Comparison of ENCODE assay signal across 19 mouse cellular contexts in the genomic region with DNA sequence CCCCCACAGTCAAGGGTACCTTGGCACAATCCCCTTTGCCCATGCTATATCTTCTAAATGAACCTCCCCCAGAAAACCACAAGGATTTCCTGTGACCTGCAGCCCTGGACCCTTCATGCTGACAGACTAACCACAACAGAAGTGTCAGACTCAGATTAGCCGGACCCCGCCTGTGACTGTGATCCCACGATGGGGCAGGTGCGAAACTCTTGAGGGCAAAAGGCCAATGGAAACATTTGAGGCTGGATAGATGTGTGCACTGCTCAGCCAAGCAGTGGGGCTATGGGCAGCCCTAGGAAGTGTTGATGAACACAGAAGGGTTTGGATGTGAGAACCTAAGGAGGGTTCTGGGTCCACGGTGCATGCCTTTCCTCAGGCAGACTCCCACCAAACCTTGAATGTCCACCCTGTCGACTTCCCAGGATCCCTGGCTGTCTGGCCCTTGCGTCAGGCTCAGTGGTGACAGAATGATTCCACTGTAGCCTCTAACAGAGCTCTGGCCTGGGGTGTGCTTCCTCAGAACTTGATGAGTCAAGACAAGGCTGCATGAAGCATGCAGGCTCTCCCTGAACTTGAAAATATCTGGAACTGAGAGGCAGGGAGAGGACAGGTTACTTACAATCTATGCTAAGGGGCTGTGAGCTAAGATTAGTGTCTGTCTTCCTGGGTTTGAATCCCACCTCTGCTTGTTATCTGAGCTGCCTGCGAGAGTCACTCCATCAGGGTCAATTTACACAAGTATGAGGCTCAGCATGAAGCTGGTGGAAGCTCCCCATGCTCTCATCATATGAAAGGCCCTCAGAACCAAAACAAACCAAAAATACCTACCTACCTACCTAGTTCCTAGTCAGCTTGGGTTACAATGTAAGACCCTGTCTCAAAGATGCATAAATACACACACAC. TPM values are rescaled to one million over a fixed set of nuclear protein-coding genes. Genes with fewer than 3 reads are reported as not detected.
DNase-seq lines count a peak whose midpoint lies in the region; ATAC-seq and TF ChIP-seq lines count a peak whose summit lies in the region.
"Had no signal": no experiment of that assay in that cellular context is flagged by ENCODE, and none has a peak within 500 bp of the region (broad histone marks: within the 10 kb centered on the region; RNA-seq: fewer than 3 reads in every experiment).

No protein-coding gene starts in this region.

- no peak for ATAC-seq in G1E (ENCODE audit: extremely low read depth, insufficient number of reproducible peaks, low FRiP score, poor library complexity, severe bottlenecking)
- ATAC-seq in inflammation-experienced regulatory T-cells, adult 6 months = peak; percentile 86

- DNase-seq in thymus, postnatal 14 days = peak; percentile 36
- DNase-seq in thymus, adult 2 months = no peak
- peak; percentile 34 for DNase-seq in G1E (ENCODE audit: low spot score)
- peak; percentile 52 for DNase-seq in thymus, postnatal 4 days
- DNase-seq in lung, adult 2 months = no peak
- DNase-seq in ovary, postnatal 14 days (ENCODE audit: low spot score) = no peak
- no peak for DNase-seq in layer of hippocampus, adult 9-10 months (ENCODE audit: low spot score)
- DNase-seq: heart, postnatal 10 days; kidney, adult 11 months; left cerebral cortex, postnatal 4 days had no signal

- no peaks in the 10 kb centered on the region for H3K9me3 ChIP-seq in G1E (replicated peaks)
- H3K9me3 ChIP-seq: neural tube, embryonic 12.5 days had no signal

- H3K27me3 ChIP-seq in thymus, adult 2 months (ENCODE audit: control insufficient read depth, insufficient read depth, low read length) = no peaks in the 10 kb centered on the region; the same call in 1 of the 2 replicates
- H3K27me3 ChIP-seq in G1E (ENCODE audit: insufficient read depth, low read length) = peaks cover 61% of the 10 kb centered on the region
- H3K27me3 ChIP-seq: neural tube, embryonic 12.5 days had no signal

- TF ChIP-seq POLR2A in thymus, adult 2 months (IDR thresholded peaks at IDR 0.05; ENCODE audit: control insufficient read depth, extremely low read depth, insufficient read depth, low read length, poor library complexity) = no peak
- TF ChIP-seq POLR2A in lung, adult 2 months (IDR thresholded peaks at IDR 0.05; ENCODE audit: borderline replicate concordance, extremely low read depth, low read depth, low read length) = no peak

- WGBS in thymus, adult 2 months = 28% methylated on average over 8 of the region's 8 CpGs
- 65% methylated on average over 8 of the region's 8 CpGs for WGBS in lung, adult 2 months

- no peak for TF ChIP-seq CTCF in thymus, adult 2 months (IDR thresholded peaks at IDR 0.05; ENCODE audit: borderline replicate concordance, control insufficient read depth, extremely low read depth, insufficient read depth, low read length, poor library complexity)
- no peak for TF ChIP-seq CTCF in G1E (IDR thresholded peaks at IDR 0.05; ENCODE audit: low read depth, low read length)
- TF ChIP-seq CTCF in lung, adult 2 months (IDR thresholded peaks at IDR 0.05; ENCODE audit: insufficient read depth, low read length) = no peak

- H3K36me3 ChIP-seq in thymus, adult 2 months (ENCODE audit: control insufficient read depth, insufficient read depth, low read length) = no peaks in the 10 kb centered on the region
- no peaks in the 10 kb centered on the region for H3K36me3 ChIP-seq in G1E (replicated peaks)
- H3K36me3 ChIP-seq: neural tube, embryonic 12.5 days had no signal

- H3K4me1 ChIP-seq in thymus, adult 2 months (replicated peaks; ENCODE audit: control insufficient read depth, insufficient read depth, low read length) = peaks cover 38% of the 10 kb centered on the region
- H3K4me1 ChIP-seq in G1E (ENCODE audit: insufficient read depth, low read depth, low read length) = peaks cover 42% of the 10 kb centered on the region
- peaks cover 5% of the 10 kb centered on the region for H3K4me1 ChIP-seq in lung, adult 2 months (ENCODE audit: control insufficient read depth, insufficient read depth, low read length)
- H3K4me1 ChIP-seq: neural tube, embryonic 12.5 days had no signal

- no peak overlapping the region for H3K4me3 ChIP-seq in thymus, adult 2 months (ENCODE audit: control insufficient read depth, insufficient read depth, low read length)
- no peak overlapping the region for H3K4me3 ChIP-seq in G1E (ENCODE audit: low read depth, low read length)
- no peak overlapping the region for H3K4me3 ChIP-seq in lung, adult 2 months (replicated peaks; ENCODE audit: extremely low read depth, low read depth, low read length)
- H3K4me3 ChIP-seq: layer of hippocampus, adult 2 months; neural tube, embryonic 12.5 days had no signal

- H3K27ac ChIP-seq in thymus, adult 2 months (ENCODE audit: control insufficient read depth, insufficient read depth, low read length) = no peak overlapping the region
- H3K27ac ChIP-seq: layer of hippocampus, adult 2 months; neural tube, embryonic 12.5 days had no signal

RNA-seq across cellular contexts. Expression of a gene that starts 10.7 kb away (rescaled TPM):
- 43.5 and 54.4 TPM in 2 replicates for polyA plus RNA-seq in thymus, adult 2 months (2012; rRNA removed)
- 88.1 and 99.3 TPM in 2 replicates for total RNA-seq in G1E (2014; fragmentation: Nextera tagmentation)
- 20.1 and 21.1 TPM in 2 replicates for total RNA-seq in G1E (2017)
- polyA plus RNA-seq in G1E (2012) = 154 and 169 TPM in 2 replicates
- polyA plus RNA-seq in inflammation-experienced regulatory T-cells, adult 6 months (2017; shearing (Covaris generic)) = 10 to 100 TPM; 15.1 to 27.5 (median 19.5) TPM
- 12.1 and 12.5 TPM in 2 replicates for polyA plus RNA-seq in lung, adult 2 months (2012; rRNA removed)

RNA-seq across cellular contexts. Expression of a gene that starts 36.8 kb away (rescaled TPM):
- polyA plus RNA-seq in thymus, adult 2 months (2012; rRNA removed) = 0.03 and 0.06 TPM in 2 replicates
- not detected in 2 replicates for total RNA-seq in G1E (2014; fragmentation: Nextera tagmentation)
- 0.16 TPM in 1 of 2 replicates, not detected in the other for total RNA-seq in G1E (2017)
- polyA plus RNA-seq in G1E (2012) = not detected in 2 replicates
- polyA plus RNA-seq in inflammation-experienced regulatory T-cells, adult 6 months (2017; shearing (Covaris generic)) = not detected
- not detected in 2 replicates for polyA plus RNA-seq in lung, adult 2 months (2012; rRNA removed)
- total RNA-seq: heart, postnatal 10 days; layer of hippocampus, adult 2 months; left cerebral cortex, postnatal 4 days had no signal
- polyA plus RNA-seq: brain, embryonic 14.5 days; cortical plate, adult 2 months; frontal cortex, adult 2 months; gonadal fat pad, adult 2 months; liver, embryonic 16.5 days; neural tube, embryonic 12.5 days; stomach, embryonic 16.5 days had no signal

Comparison
In these comparisons a context has a peak if more than half of its experiments do, and no peak if none do; other contexts are left out.
1. DNase-seq: peak in thymus, postnatal 14 days (single experiment), G1E (single experiment) and thymus, postnatal 4 days (single experiment); none in thymus, adult 2 months (single experiment), lung, adult 2 months (single experiment), ovary, postnatal 14 days (single experiment) and layer of hippocampus, adult 9-10 months (single experiment).